Mouse (Mus musculus): Measurements from ENCODE around the gene Pm20d1.

DNA sequence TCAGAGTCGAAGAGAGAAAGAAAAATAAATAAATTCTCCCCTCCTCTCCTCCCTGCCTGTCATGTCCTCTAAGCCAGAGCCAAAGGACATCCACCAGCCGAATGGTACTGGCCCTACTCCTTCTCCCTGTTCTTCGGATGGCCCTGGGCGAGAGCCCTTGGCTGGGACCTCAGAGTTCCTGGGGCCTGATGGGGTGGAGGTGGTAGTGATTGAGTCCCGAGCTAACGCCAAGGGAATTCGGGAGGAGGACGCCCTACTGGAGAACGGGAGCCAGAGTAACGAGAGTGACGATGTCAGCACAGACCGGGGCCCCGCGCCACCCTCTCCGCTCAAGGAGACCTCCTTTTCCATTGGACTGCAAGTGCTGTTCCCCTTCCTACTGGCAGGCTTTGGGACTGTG lies 33.4 kb downstream of the Pm20d1 start:
- no peak for TF ChIP-seq CTCF (IDR thresholded peaks at IDR 0.05; ENCODE audit: low read depth)
- no peak for TF ChIP-seq EP300 (IDR thresholded peaks at IDR 0.05; ENCODE audit: low read depth)

All from liver, postnatal 0 days (tissue).